Mouse (Mus musculus) MEL (cell line): Measurements from ENCODE around the gene Nipa1. TPM values are rescaled to one million over a fixed set of nuclear protein-coding genes. Genes with fewer than 3 reads are reported as not detected.

Experiments used
- DNase-seq: peaks from one replicate; pipeline ENCODE4 v3.0.0; 2011; ENCODE audit warnings: low read depth, low spot score
- H3K27ac ChIP-seq: 2 replicates; pipeline ENCODE4 v1.5.1; 2012; ENCODE audit warnings: low read depth, mild to moderate bottlenecking, control low read depth, low read length, moderate library complexity; ENCODE audit not compliant: control insufficient read depth
- H3K27me3 ChIP-seq, 2 experiments: fragments of 150-350 bp in 1 of 2; sonication (generic) in 1 of 2; 2 replicates each; pipeline ENCODE4 v1.6.1; 2012; ENCODE audit warnings: low read length in 2 of 2, mild to moderate bottlenecking in 2 of 2, improper control_type of control experiment in 1 of 2, moderate library complexity in 1 of 2; ENCODE audit not compliant: insufficient read depth in 2 of 2, control insufficient read depth in 1 of 2
- H3K36me3 ChIP-seq, 2 experiments: 2 replicates each; pipeline ENCODE4 v1.6.1; 2012 to 2014; ENCODE audit warnings: low read length in 2 of 2, improper control_type of control experiment in 1 of 2, inconsistent platforms in 1 of 2, mild to moderate bottlenecking in 1 of 2; ENCODE audit not compliant: insufficient read depth in 2 of 2, control insufficient read depth in 1 of 2
- H3K4me1 ChIP-seq, 2 experiments: fragments of 150-350 bp in 1 of 2; sonication (generic) in 1 of 2; 2 replicates each; pipeline ENCODE4 v1.6.1; 2012; ENCODE audit warnings: low read length in 2 of 2, improper control_type of control experiment in 1 of 2, mild to moderate bottlenecking in 1 of 2; ENCODE audit not compliant: insufficient read depth in 2 of 2, control insufficient read depth in 1 of 2
- H3K4me3 ChIP-seq, 2 experiments: fragments of 150-350 bp in 1 of 2; sonication (generic) in 1 of 2; 2 replicates each; pipeline ENCODE4 v1.5.1; 2012; ENCODE audit warnings: low read depth in 2 of 2, low read length in 2 of 2, mild to moderate bottlenecking in 2 of 2, moderate library complexity in 2 of 2, control low read depth in 1 of 2, improper control_type of control experiment in 1 of 2; ENCODE audit not compliant: control insufficient read depth in 1 of 2, insufficient read depth in 1 of 2
- H3K79me2 ChIP-seq: 2 replicates; pipeline ENCODE4 v1.6.1; 2012; ENCODE audit warnings: mild to moderate bottlenecking, low read length, moderate library complexity; ENCODE audit not compliant: control insufficient read depth, poor library complexity, insufficient read depth
- H3K9ac ChIP-seq: 2 replicates; pipeline ENCODE4 v1.6.1; 2012; ENCODE audit warnings: low read depth, mild to moderate bottlenecking, control low read depth, low read length, moderate library complexity; ENCODE audit not compliant: control insufficient read depth, poor library complexity, severe bottlenecking
- H3K9me3 ChIP-seq: fragments of 150-350 bp; sonication (generic); replicated peaks from 2 replicates; pipeline ENCODE4 v1.6.1; 2012; ENCODE audit warnings: mild to moderate bottlenecking, low read length, improper control_type of control experiment, moderate library complexity; ENCODE audit not compliant: insufficient read depth
- CHD1 ChIP-seq: IDR thresholded peaks from 2 replicates; pipeline ENCODE4 v1.6.1; 2012; ENCODE audit warnings: low read depth, mild to moderate bottlenecking, inconsistent platforms, low read length, improper control_type of control experiment
- CHD2 ChIP-seq: IDR thresholded peaks from 2 replicates; pipeline ENCODE4 v1.6.1; 2011; ENCODE audit warnings: low read length, improper control_type of control experiment
- CTCF ChIP-seq, 3 experiments: IDR thresholded peaks in 2 of 3; conservative IDR thresholded peaks in 1 of 3; 2 replicates each; pipeline ENCODE4 v1.5.1; 2011 to 2012; ENCODE audit warnings: low read length in 3 of 3, low read depth in 2 of 3, mild to moderate bottlenecking in 2 of 3, improper control_type of control experiment in 1 of 3, inconsistent platforms in 1 of 3, mixed read lengths in 1 of 3, moderate library complexity in 1 of 3; ENCODE audit not compliant: control insufficient read depth in 1 of 3, insufficient read depth in 1 of 3, poor library complexity in 1 of 3, severe bottlenecking in 1 of 3
- EP300 ChIP-seq, 2 experiments: IDR thresholded peaks; 2 replicates each; pipeline ENCODE4 v1.6.1; 2011; ENCODE audit warnings: improper control_type of control experiment in 2 of 2, low read length in 2 of 2, low read depth in 1 of 2, mild to moderate bottlenecking in 1 of 2
- ETS1 ChIP-seq: IDR thresholded peaks from 2 replicates; pipeline ENCODE4 v1.6.1; 2012; ENCODE audit warnings: low read depth, mild to moderate bottlenecking, inconsistent platforms, low read length, improper control_type of control experiment, moderate library complexity
- GATA1 ChIP-seq: IDR thresholded peaks from 2 replicates; pipeline ENCODE4 v1.6.1; 2011; ENCODE audit warnings: low read depth, low read length, improper control_type of control experiment
- KAT2A ChIP-seq: conservative IDR thresholded peaks from 2 replicates; pipeline ENCODE4 v1.6.1; 2012; ENCODE audit warnings: low read depth, low read length, improper control_type of control experiment, inconsistent platforms
- MEF2A ChIP-seq: IDR thresholded peaks from 2 replicates; pipeline ENCODE4 v1.6.1; 2014; ENCODE audit warnings: low read depth, mild to moderate bottlenecking, inconsistent platforms, low read length, improper control_type of control experiment; ENCODE audit not compliant: poor library complexity, insufficient replicate concordance, severe bottlenecking; ENCODE audit errors: extremely low read depth
- MXI1 ChIP-seq: IDR thresholded peaks from 2 replicates; pipeline ENCODE4 v1.6.1; 2011; ENCODE audit warnings: mild to moderate bottlenecking, low read depth, low read length, improper control_type of control experiment
- NELFE ChIP-seq: IDR thresholded peaks from 2 replicates; pipeline ENCODE4 v1.6.1; 2011; ENCODE audit warnings: low read depth, low read length, improper control_type of control experiment
- NRF1 ChIP-seq: IDR thresholded peaks from 2 replicates; pipeline ENCODE4 v1.6.1; 2014; ENCODE audit warnings: low read depth, mild to moderate bottlenecking, inconsistent platforms, low read length, improper control_type of control experiment, moderate library complexity; ENCODE audit not compliant: poor library complexity, insufficient read depth, severe bottlenecking
- POLR2A ChIP-seq, 2 experiments: IDR thresholded peaks; 2 replicates each; pipeline ENCODE4 v1.6.1; 2011 to 2012; ENCODE audit warnings: low read length in 2 of 2, mild to moderate bottlenecking in 2 of 2, control low read depth in 1 of 2, improper control_type of control experiment in 1 of 2, low read depth in 1 of 2, moderate library complexity in 1 of 2; ENCODE audit not compliant: control insufficient read depth in 1 of 2, insufficient read depth in 1 of 2, poor library complexity in 1 of 2
- POLR2AphosphoS5 ChIP-seq: IDR thresholded peaks from 2 replicates; pipeline ENCODE4 v1.6.1; 2012; ENCODE audit warnings: low read depth, borderline replicate concordance, mild to moderate bottlenecking, inconsistent platforms, low read length, moderate library complexity, mixed read lengths
- RAD21 ChIP-seq: IDR thresholded peaks from 2 replicates; pipeline ENCODE4 v1.6.1; 2011; ENCODE audit warnings: mild to moderate bottlenecking, low read depth, low read length, improper control_type of control experiment
- RCOR1 ChIP-seq: IDR thresholded peaks from 2 replicates; pipeline ENCODE4 v1.6.1; 2012; ENCODE audit warnings: low read depth, mild to moderate bottlenecking, inconsistent platforms, low read length, improper control_type of control experiment
- TBP ChIP-seq: IDR thresholded peaks from 2 replicates; pipeline ENCODE4 v1.8.0; 2011; ENCODE audit warnings: low read depth, low read length, improper control_type of control experiment
- TCF12 ChIP-seq: IDR thresholded peaks from 2 replicates; pipeline ENCODE4 v1.6.1; 2014; ENCODE audit warnings: low read depth, mild to moderate bottlenecking, inconsistent platforms, low read length, improper control_type of control experiment, moderate library complexity
- UBTF ChIP-seq: IDR thresholded peaks from 2 replicates; pipeline ENCODE4 v1.6.1; 2012; ENCODE audit warnings: low read depth, mild to moderate bottlenecking, inconsistent platforms, low read length, improper control_type of control experiment, moderate library complexity, borderline replicate concordance; ENCODE audit not compliant: insufficient read depth
- USF1 ChIP-seq: IDR thresholded peaks from 2 replicates; pipeline ENCODE4 v1.6.1; 2014; ENCODE audit warnings: low read depth, mild to moderate bottlenecking, inconsistent platforms, low read length, improper control_type of control experiment, moderate library complexity
- ZC3H11A ChIP-seq: IDR thresholded peaks from 2 replicates; pipeline ENCODE4 v1.6.1; 2012; ENCODE audit warnings: low read depth, mild to moderate bottlenecking, inconsistent platforms, low read length, improper control_type of control experiment
- ZMIZ1 ChIP-seq: IDR thresholded peaks from 2 replicates; pipeline ENCODE4 v1.6.1; 2012; ENCODE audit warnings: low read depth, mild to moderate bottlenecking, inconsistent platforms, low read length, improper control_type of control experiment, moderate library complexity
- ZNF384 ChIP-seq: IDR thresholded peaks from 2 replicates; pipeline ENCODE4 v1.6.1; 2012; ENCODE audit warnings: low read depth, mild to moderate bottlenecking, inconsistent platforms, low read length, improper control_type of control experiment
- polyA plus RNA-seq, 2 experiments: library from polyadenylated mRNA; stranded (reverse) in 1 of 2; unstranded in 1 of 2; fragments of >175 nt in 1 of 2; fragments of >200 nt in 1 of 2; gene quantifications; 2 replicates each; pipeline versions ENCODE4 v1.2.1 to v1.2.4; 2012; ENCODE audit warnings: low replicate concordance in 2 of 2, low read depth in 1 of 2; ENCODE audit not compliant: insufficient read length in 2 of 2, insufficient read depth in 1 of 2, missing spikeins in 1 of 2
- total RNA-seq: library from RNA; depleted of rRNA; stranded (reverse); fragments of 300-350 nt; gene quantifications from 2 replicates; pipeline ENCODE4 v1.2.3, GENCODE M21; 2012

Gene Nipa1
- total and polyA plus RNA-seq, 3 experiments = 13.0 to 14.8 TPM; not detected in 1

DNA sequence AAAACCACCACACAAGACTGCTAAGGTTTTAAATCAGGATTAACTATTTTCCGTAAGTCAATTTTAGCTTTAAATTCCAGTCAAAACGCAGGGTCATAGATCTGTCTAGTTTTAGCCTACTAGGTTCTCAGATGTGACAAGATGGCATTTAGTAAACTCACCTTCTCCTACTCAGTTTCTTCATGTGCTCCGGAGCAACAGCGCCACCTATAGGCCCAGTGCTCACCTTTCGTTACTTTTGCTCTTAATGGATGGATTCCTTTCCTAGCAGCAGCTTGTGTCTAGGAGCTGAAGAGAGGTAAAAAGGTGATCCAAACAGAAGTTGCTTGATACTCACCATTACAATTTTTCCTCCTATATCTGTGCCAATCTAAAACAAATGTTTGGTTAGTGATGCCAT lies 22.6 kb upstream of the Nipa1 start (continued):
- TF ChIP-seq NRF1 = no peak
- TF ChIP-seq ZMIZ1 = no peak
- no peak for TF ChIP-seq NELFE
- no peak for TF ChIP-seq TBP
- 0 out of 2 replicates have a peak, but pooled peaks have one; percentile 20 for TF ChIP-seq ZNF384
- TF ChIP-seq UBTF = no peak
- TF ChIP-seq ZC3H11A = peak; percentile 92
- TF ChIP-seq RCOR1 = no peak
- TF ChIP-seq KAT2A = no peak
- no peak for TF ChIP-seq TCF12

DNA sequence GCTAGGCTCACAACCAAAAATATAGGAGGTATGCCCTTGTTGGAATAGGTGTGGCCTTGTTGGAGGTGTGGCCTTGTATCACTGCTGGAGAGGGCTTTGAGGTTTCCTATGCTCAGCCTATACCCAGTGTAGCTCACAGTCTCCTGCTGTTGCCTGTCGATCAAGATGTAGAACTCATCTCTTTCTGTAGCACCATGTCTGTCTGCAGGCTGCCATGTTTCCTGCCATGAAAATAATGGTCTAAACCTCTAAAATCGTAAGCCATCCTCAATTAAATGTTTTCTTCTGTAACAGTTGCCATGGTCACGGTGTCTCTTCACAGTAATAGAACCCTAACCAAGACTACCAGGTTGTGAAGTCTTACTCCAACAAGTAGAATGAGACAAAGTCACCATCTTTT lies 3.8 kb upstream of the Nipa1 start:
- Histone ChIP-seq H3K4me3 (no peak overlapping the region), H3K9me3 (no peaks in the 10 kb centered on the region), H3K79me2 (peaks cover 10% of the 10 kb centered on the region), H3K36me3 (peaks cover 0 to 5% of the 10 kb centered on the region in 2 experiments; a peak in 2 of 4 replicates), H3K4me1 (peaks cover 3 to 12% of the 10 kb centered on the region in 2 experiments; a peak in 3 of 4 replicates), H3K27me3 (no peaks in the 10 kb centered on the region), H3K27ac (no peak overlapping the region), H3K9ac (no peak overlapping the region)
- TF ChIP-seq MEF2A (no peak), GATA1 (no peak), TBP (no peak), UBTF (no peak), EP300 (IDR thresholded peaks at IDR 0.05; ENCODE audit: low read depth in 1 of 2, low read length in 2 of 2) (no peak), CHD1 (no peak), POLR2AphosphoS5 (no peak), CHD2 (no peak), ZMIZ1 (no peak), ETS1 (no peak), CTCF (IDR thresholded peaks at IDR 0.05 in 2 of 3, conservative IDR thresholded peaks at IDR 0.05 in 1 of 3; ENCODE audit: control insufficient read depth in 1 of 3, insufficient read depth in 1 of 3, low read depth in 2 of 3, low read length in 3 of 3, poor library complexity in 1 of 3, severe bottlenecking in 1 of 3) (no peak), USF1 (no peak), RAD21 (no peak), POLR2A (IDR thresholded peaks at IDR 0.05; ENCODE audit: control insufficient read depth in 1 of 2, insufficient read depth in 1 of 2, low read depth in 1 of 2, low read length in 2 of 2, poor library complexity in 1 of 2) (no peak), ZC3H11A (no peak), MXI1 (no peak), KAT2A (no peak), NELFE (no peak)
- DNase-seq = no peak
